Mouse (Mus musculus) midbrain, embryonic 16.5 days (tissue): Measurements from ENCODE around the gene Kctd19. TPM values are rescaled to one million over a fixed set of nuclear protein-coding genes. Genes with fewer than 3 reads are reported as not detected.

Source experiments
- ATAC-seq: fragments of 200-750 bp; cut with Nextera tagmentation; 2 replicates; pipeline ENCODE4 v1.8.0; 2017; ENCODE audit warnings: moderate TSS enrichment
- H3K27ac ChIP-seq: fragments of 300-500 bp; sonication (generic); 2 replicates; pipeline ENCODE4 v1.5.1; 2014; ENCODE audit warnings: mild to moderate bottlenecking, low read length, mixed read lengths
- H3K27me3 ChIP-seq: fragments of 300-500 bp; sonication (generic); 2 replicates; pipeline ENCODE4 v1.6.1; 2014; ENCODE audit warnings: low read depth, low read length, mixed read lengths; ENCODE audit not compliant: control insufficient read depth, insufficient read depth
- H3K36me3 ChIP-seq: fragments of 300-500 bp; sonication (generic); 2 replicates; pipeline ENCODE4 v1.6.1; 2014; ENCODE audit warnings: mild to moderate bottlenecking, low read length, moderate library complexity, mixed read lengths; ENCODE audit not compliant: control insufficient read depth, insufficient read depth
- H3K4me1 ChIP-seq: fragments of 300-500 bp; sonication (generic); 2 replicates; pipeline ENCODE4 v1.6.1; 2014; ENCODE audit warnings: mild to moderate bottlenecking, low read length, mixed read lengths; ENCODE audit not compliant: control insufficient read depth, insufficient read depth
- H3K4me2 ChIP-seq: fragments of 300-500 bp; sonication (generic); 2 replicates; pipeline ENCODE4 v1.6.1; 2014; ENCODE audit warnings: mild to moderate bottlenecking, low read length, mixed read lengths
- H3K4me3 ChIP-seq: fragments of 300-500 bp; sonication (generic); 2 replicates; pipeline ENCODE4 v1.5.1; 2014; ENCODE audit warnings: low read depth, mild to moderate bottlenecking, low read length, moderate library complexity, mixed read lengths
- H3K9ac ChIP-seq: fragments of 300-500 bp; sonication (generic); 2 replicates; pipeline ENCODE4 v1.6.1; 2014; ENCODE audit warnings: low read depth, low read length, mixed read lengths
- H3K9me3 ChIP-seq: fragments of 300-500 bp; sonication (generic); replicated peaks from 2 replicates; pipeline ENCODE4 v1.6.1; 2014; ENCODE audit warnings: mild to moderate bottlenecking, low read length, mixed read lengths; ENCODE audit not compliant: control insufficient read depth, poor library complexity, severe bottlenecking
- WGBS: fragments of 180-500 bp; shearing (Covaris S2); extraction: QIAGEN DNeasy Blood & Tissue Kit; methylation state at CpG from one replicate; pipeline ENCODE4 v1.1.7; 2014; 5-methylcytosine and 5-hydroxymethylcytosine counted together
- polyA plus RNA-seq: library from polyadenylated mRNA; unstranded; fragments of >200 nt; fragmentation: Nextera tagmentation; extraction: Ambion mirVana; gene quantifications from 2 replicates; pipeline ENCODE4 v1.2.1, GENCODE M21; 2015

Kctd19 gene
- polyA plus RNA-seq, 1 experiment from 2014 or later: not detected

DNA sequence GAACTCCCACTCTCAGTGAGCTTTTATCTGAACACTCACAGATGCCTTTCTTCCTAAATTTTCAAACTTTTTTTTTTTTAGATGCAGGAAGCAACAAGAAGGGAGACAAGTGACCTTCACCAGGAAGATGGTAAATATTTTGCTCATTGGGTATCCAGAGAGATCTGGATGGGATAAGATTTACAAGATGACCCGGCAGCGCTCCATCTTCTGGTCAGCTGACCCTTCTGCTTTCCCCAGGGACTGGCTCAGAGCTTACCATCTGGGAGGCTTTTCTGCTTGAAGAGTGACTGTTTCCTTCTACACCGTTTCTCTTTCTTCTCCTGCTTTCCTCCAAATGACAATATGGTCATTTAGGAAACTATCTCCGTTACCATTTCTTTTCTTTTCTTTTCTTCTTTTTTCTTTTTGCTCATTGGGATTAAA lies 32.8 kb upstream of the Kctd19 start:
- Histone ChIP-seq H3K27me3 (no peaks in the 10 kb centered on the region), H3K36me3 (no peaks in the 10 kb centered on the region), H3K4me2 (peak overlapping the region; percentile 25), H3K4me1 (peaks cover 12% of the 10 kb centered on the region), H3K4me3 (no peak overlapping the region), H3K9ac (no peak overlapping the region), H3K27ac (peak overlapping the region; percentile 51), H3K9me3 (no peaks in the 10 kb centered on the region)
- ATAC-seq: peak; percentile 42; the same call in 1 of the 2 replicates
- 5% methylated on average over 4 of the region's 4 CpGs for WGBS

DNA sequence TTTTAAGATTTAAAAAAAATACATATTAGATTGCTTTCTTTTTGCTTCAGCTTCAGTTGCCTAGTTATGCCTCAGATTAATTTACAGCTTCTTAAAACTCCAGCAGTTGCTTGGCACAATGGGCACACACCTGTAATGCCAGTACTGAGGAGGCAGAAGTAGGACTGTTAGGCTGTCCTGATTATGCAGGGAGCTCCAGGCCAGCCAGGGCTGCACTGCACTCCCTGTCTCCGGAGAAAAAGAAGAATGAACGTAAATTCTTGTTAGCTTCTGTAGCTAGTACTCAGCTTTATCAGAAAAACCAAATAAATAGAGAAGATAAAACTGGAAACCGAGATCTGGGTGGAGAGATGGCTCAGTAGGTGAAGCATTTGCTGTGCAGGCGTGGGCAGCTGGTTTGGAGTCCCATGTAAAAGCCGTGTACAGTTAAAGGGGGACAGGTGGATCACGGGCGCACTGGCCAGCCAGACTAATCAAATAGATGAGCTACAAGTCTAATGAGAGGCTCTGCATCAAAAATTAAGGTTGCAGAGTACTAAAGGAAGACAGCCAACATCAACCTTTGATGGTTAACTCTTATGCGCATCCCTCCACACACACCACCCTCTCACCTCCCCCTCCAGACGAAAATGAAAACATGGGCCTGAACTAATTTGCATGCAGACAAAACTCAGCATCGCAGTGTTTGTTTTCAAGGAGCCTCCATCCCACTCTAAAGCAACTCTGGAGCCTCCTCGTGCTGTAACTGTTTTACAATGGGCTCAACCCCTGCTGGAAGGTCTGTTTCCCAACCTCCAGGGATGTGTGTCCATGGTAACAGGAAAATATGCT lies 32.2 kb upstream of the Kctd19 start:
- no peaks in the 10 kb centered on the region for H3K9me3 ChIP-seq
- H3K27ac ChIP-seq: peak overlapping the region; percentile 51
- no peaks in the 10 kb centered on the region for H3K27me3 ChIP-seq
- H3K4me1 ChIP-seq: peaks cover 12% of the 10 kb centered on the region
- peak overlapping the region; percentile 25 for H3K4me2 ChIP-seq
- H3K9ac ChIP-seq: 0 out of 2 replicates have a peak overlapping the region, but pooled peaks have one; percentile 14
- no peaks in the 10 kb centered on the region for H3K36me3 ChIP-seq
- ATAC-seq: peak; percentile 90
- WGBS: 10% methylated on average over 11 of the region's 11 CpGs
- no peak overlapping the region for H3K4me3 ChIP-seq

GRCm38 (mm10) chr8:105442661-105443060 lies 29.4 kb upstream of the Kctd19 start:
- peaks cover 16% of the 10 kb centered on the region for H3K4me1 ChIP-seq
- no peak overlapping the region for H3K27ac ChIP-seq
- no peak overlapping the region for H3K4me2 ChIP-seq
- H3K4me3 ChIP-seq: no peak overlapping the region
- no peaks in the 10 kb centered on the region for H3K27me3 ChIP-seq
- no peak for ATAC-seq
- H3K9me3 ChIP-seq: no peaks in the 10 kb centered on the region
- WGBS: 96% methylated on average over 5 of the region's 5 CpGs
- no peak overlapping the region for H3K9ac ChIP-seq
- no peaks in the 10 kb centered on the region for H3K36me3 ChIP-seq

DNA sequence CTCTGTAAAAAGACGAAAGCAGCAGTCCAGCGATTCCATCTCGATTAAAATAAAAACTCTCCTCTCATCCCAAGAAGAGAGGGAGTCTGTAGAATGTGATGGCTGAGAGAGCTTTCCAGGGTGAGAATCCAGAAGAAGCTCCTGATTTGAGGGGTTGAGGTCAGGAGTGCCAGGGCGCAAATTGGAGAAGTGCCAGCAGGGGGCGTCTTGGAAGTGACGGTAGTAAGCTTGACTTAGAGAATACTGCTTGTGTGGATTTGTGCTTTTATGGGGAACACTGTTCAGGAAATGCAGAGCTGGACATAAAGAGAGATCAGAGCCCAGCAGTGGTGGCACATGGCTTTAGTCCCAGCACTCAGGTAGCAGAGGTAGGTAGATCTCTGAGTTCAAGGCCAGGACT lies 28.1 kb upstream of the Kctd19 start:
- Histone ChIP-seq H3K4me2 (no peak overlapping the region), H3K27me3 (no peaks in the 10 kb centered on the region), H3K27ac (no peak overlapping the region), H3K36me3 (no peaks in the 10 kb centered on the region), H3K4me1 (peaks cover 16% of the 10 kb centered on the region), H3K9ac (no peak overlapping the region), H3K9me3 (no peaks in the 10 kb centered on the region), H3K4me3 (no peak overlapping the region)
- WGBS: 5% methylated on average over 6 of the region's 6 CpGs
- no peak for ATAC-seq

DNA sequence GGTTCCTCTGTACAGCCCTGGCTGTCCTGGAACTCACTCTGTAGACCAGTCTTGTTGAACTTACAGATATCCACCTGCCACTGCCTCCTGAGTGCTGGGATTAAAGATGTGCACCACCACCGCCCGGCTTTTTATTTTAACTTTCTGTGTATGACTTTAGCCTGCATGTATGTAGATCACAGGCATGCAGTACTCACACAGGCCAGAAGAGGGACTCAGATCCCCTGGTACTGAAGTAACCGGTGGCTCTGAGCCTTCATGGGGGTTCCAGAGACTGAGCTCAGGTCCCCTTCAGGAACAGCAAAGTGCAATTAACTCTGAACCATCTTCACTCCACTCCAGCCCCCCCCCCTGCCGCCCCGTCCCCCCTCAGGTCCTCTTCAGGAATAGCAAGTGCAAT lies 25.6 kb upstream of the Kctd19 start:
- H3K9me3 ChIP-seq: no peaks in the 10 kb centered on the region
- H3K36me3 ChIP-seq: no peaks in the 10 kb centered on the region
- WGBS: 48% methylated on average over 5 of the region's 5 CpGs
- no peak overlapping the region for H3K9ac ChIP-seq
- H3K4me2 ChIP-seq: no peak overlapping the region
- H3K4me3 ChIP-seq: no peak overlapping the region
- no peak for ATAC-seq
- H3K27me3 ChIP-seq: no peaks in the 10 kb centered on the region
- H3K27ac ChIP-seq: no peak overlapping the region
- H3K4me1 ChIP-seq: peaks cover 3% of the 10 kb centered on the region

DNA sequence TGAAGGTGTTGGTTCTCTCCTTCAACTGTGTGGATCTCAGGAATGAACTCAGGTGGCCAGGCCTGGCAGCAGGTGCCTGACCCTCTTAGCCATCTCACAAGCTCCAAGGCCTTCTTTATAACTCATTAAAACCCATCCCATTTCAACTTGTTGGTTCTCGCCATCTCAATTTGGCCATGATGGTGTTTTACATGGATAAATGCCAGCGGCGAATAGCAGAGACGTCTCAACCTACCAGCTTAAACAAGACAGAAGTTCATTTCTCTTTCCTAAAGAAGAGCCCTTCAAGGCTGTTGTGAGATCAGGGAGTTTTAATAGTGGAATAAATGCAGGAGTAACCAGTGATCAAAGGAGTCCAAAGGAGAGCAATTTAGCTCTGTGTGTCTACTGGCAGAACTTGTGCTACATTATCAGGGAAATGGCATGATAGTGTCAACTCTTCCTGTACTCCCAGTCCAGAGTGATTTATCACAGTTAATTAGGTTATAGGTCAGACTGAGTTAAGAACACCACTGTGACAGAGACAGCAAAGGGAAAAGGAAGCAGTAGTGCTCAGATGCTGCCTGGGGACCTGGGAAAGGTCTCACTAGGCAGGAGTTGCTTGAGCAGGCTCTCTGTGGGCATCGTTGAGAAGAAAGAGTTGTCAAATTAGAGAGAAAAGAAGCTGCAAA lies 23.9 kb upstream of the Kctd19 start:
- Histone ChIP-seq H3K4me2 (no peak overlapping the region), H3K4me3 (no peak overlapping the region), H3K27ac (no peak overlapping the region), H3K9me3 (no peaks in the 10 kb centered on the region), H3K36me3 (no peaks in the 10 kb centered on the region), H3K27me3 (no peaks in the 10 kb centered on the region), H3K9ac (no peak overlapping the region), H3K4me1 (peaks cover 10% of the 10 kb centered on the region)
- no peak for ATAC-seq
- 86% methylated on average over 5 of the region's 5 CpGs for WGBS

GRCm38 (mm10) chr8:105436218-105436617 lies 22.9 kb upstream of the Kctd19 start:
- Histone ChIP-seq H3K4me3 (no peak overlapping the region), H3K27ac (no peak overlapping the region), H3K4me2 (no peak overlapping the region), H3K27me3 (no peaks in the 10 kb centered on the region), H3K36me3 (no peaks in the 10 kb centered on the region), H3K4me1 (peaks cover 15% of the 10 kb centered on the region), H3K9ac (no peak overlapping the region), H3K9me3 (no peaks in the 10 kb centered on the region)
- no peak for ATAC-seq
- WGBS: 72% methylated on average over 5 of the region's 5 CpGs

DNA sequence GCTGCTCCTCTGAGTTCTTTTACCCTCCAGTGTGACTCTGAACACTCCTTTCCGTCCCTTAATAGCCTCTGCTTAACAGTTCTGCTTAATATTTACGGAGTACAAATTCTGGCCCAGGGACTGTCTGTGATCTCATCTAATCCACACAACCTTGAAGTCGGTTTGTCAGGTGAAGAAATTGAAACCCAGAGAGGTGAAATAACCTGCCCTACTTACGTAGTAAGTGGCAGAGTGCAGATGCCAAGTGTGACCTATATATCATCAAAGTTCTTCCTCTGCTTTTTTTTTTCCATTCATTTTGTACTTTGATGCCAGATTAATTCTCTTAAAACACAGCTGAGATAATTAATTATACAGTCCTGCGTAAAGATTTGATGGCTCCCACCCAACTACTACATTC lies 20.8 kb upstream of the Kctd19 start:
- no peak overlapping the region for H3K9ac ChIP-seq
- no peaks in the 10 kb centered on the region for H3K9me3 ChIP-seq
- H3K4me1 ChIP-seq: peaks cover 12% of the 10 kb centered on the region
- no peaks in the 10 kb centered on the region for H3K36me3 ChIP-seq
- H3K27ac ChIP-seq: no peak overlapping the region
- no peak overlapping the region for H3K4me3 ChIP-seq
- no peak for ATAC-seq
- H3K4me2 ChIP-seq: no peak overlapping the region
- H3K27me3 ChIP-seq: no peaks in the 10 kb centered on the region
- 58% methylated on average over 5 of the region's 5 CpGs for WGBS

DNA sequence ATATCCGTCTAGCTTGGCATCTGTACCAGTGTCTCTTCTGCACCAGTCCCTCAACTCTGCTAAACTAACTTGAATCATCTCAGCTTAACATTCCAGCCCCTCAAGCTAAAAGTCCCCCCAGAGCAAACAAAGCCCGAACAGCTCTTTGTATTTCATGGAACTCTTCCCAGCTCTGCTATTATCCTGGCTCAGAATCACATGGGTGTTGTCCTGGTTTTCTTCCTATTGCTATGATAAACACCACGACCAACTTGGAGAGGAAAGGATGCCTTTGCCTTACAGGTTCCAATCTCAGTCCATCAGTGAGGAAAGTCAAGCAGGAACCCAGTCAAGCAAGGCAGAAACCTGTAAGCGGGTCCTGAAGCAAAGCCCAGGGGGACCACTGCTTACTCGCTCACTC lies 20.2 kb upstream of the Kctd19 start:
- Histone ChIP-seq H3K27me3 (no peaks in the 10 kb centered on the region), H3K9ac (no peak overlapping the region), H3K36me3 (no peaks in the 10 kb centered on the region), H3K4me1 (peaks cover 12% of the 10 kb centered on the region), H3K4me2 (no peak overlapping the region), H3K27ac (no peak overlapping the region), H3K4me3 (no peak overlapping the region), H3K9me3 (no peaks in the 10 kb centered on the region)
- no peak for ATAC-seq
- 22% methylated on average over 5 of the region's 5 CpGs for WGBS
